Comparison of ENCODE assay signal across 9 mouse cellular contexts in genomic region chr11:97960907-97961306, GRCm38 (mm10). TPM values are rescaled to one million over a fixed set of nuclear protein-coding genes. Genes with fewer than 3 reads are reported as not detected.
DNase-seq lines count a peak whose midpoint lies in the region; ATAC-seq and TF ChIP-seq lines count a peak whose summit lies in the region.
"Had no signal": no experiment of that assay in that cellular context is flagged by ENCODE, and none has a peak within 500 bp of the region (broad histone marks: within the 10 kb centered on the region; RNA-seq: fewer than 3 reads in every experiment).

No protein-coding gene starts in this region.

- no peaks in the 10 kb centered on the region for H3K27me3 ChIP-seq in liver, embryonic 14.5 days (ENCODE audit: control insufficient read depth, insufficient read depth, low read length)
- H3K27me3 ChIP-seq in forebrain, embryonic 10.5 days (ENCODE audit: poor library complexity, severe bottlenecking): no peaks in the 10 kb centered on the region
- H3K27me3 ChIP-seq: liver, embryonic 15.5 days; Patski had no signal

- no peaks in the 10 kb centered on the region for H3K9me3 ChIP-seq in liver, embryonic 14.5 days (ENCODE audit: control insufficient read depth, low read length)
- no peaks in the 10 kb centered on the region for H3K9me3 ChIP-seq in forebrain, embryonic 10.5 days
- H3K9me3 ChIP-seq: liver, embryonic 15.5 days had no signal

- no peak overlapping the region for H3K4me3 ChIP-seq in liver, embryonic 14.5 days (ENCODE audit: insufficient read depth in 1 of 2, low read depth in 2 of 2, low read length in 2 of 2)
- H3K4me3 ChIP-seq in forebrain, embryonic 10.5 days: no peak overlapping the region
- H3K4me3 ChIP-seq: liver, embryonic 15.5 days had no signal

- WGBS in liver, embryonic 14.5 days (ENCODE audit: insufficient replicate concordance): 88% methylated on average over 1 of the region's 1 CpGs
- WGBS in forebrain, embryonic 10.5 days: 89% methylated on average over 1 of the region's 1 CpGs

- no peak overlapping the region for H3K27ac ChIP-seq in liver, embryonic 14.5 days
- H3K27ac ChIP-seq in forebrain, embryonic 10.5 days: no peak overlapping the region
- H3K27ac ChIP-seq: liver, embryonic 15.5 days had no signal

- no peak overlapping the region for H3K9ac ChIP-seq in liver, embryonic 14.5 days (replicated peaks)
- H3K9ac ChIP-seq: liver, embryonic 15.5 days had no signal

- no peaks in the 10 kb centered on the region for H3K36me3 ChIP-seq in liver, embryonic 14.5 days (replicated peaks; ENCODE audit: control insufficient read depth, insufficient read depth, low read depth)
- H3K36me3 ChIP-seq in forebrain, embryonic 10.5 days (replicated peaks): no peaks in the 10 kb centered on the region
- H3K36me3 ChIP-seq: liver, embryonic 15.5 days had no signal

- H3K4me1 ChIP-seq in liver, embryonic 14.5 days (replicated peaks; ENCODE audit: control insufficient read depth in 2 of 2, insufficient read depth in 2 of 2, low read length in 1 of 2): no peaks in the 10 kb centered on the region
- peaks cover 19% of the 10 kb centered on the region for H3K4me1 ChIP-seq in forebrain, embryonic 10.5 days
- H3K4me1 ChIP-seq: liver, embryonic 15.5 days had no signal

- ATAC-seq in liver, embryonic 14.5 days (ENCODE audit: insufficient read depth): no peak
- ATAC-seq: Patski had no signal

- TF ChIP-seq EP300 in liver, embryonic 14.5 days (IDR thresholded peaks at IDR 0.05; ENCODE audit: low read depth): no peak

- no peak for DNase-seq in liver, embryonic 14.5 days (ENCODE audit: low read depth in 3 of 3, low spot score in 3 of 3)
- DNase-seq in liver: no peak
- DNase-seq in T-cell, adult 2 months (ENCODE audit: low spot score): peak; percentile 9
- DNase-seq in cerebellum, adult 8-10 months: peak; percentile 41
- DNase-seq in kidney, postnatal 36 days: peak; percentile 40 to 73
- no peak for DNase-seq in adrenal gland, adult (ENCODE audit: inconsistent age in 2 of 2, low spot score in 1 of 2)
- DNase-seq in forebrain, embryonic 10.5 days (ENCODE audit: extremely low spot score, low spot score): no peak

- peak; percentile 71 for TF ChIP-seq CTCF in liver, embryonic 14.5 days (IDR thresholded peaks at IDR 0.05; ENCODE audit: low read depth)

- H3K4me2 ChIP-seq in liver, embryonic 14.5 days (ENCODE audit: low read depth): no peak overlapping the region
- H3K4me2 ChIP-seq: liver, embryonic 15.5 days had no signal

RNA-seq across cellular contexts. Expression of gene Plxdc1, which starts 25.3 kb away (rescaled TPM):
- 0.38 and 0.45 TPM in 2 replicates for polyA plus RNA-seq in liver, embryonic 14.5 days (2012; rRNA removed)
- 0.20 and 0.58 TPM in 2 replicates for polyA plus RNA-seq in liver, embryonic 14.5 days (2014; fragmentation: Nextera tagmentation; extraction: Ambion mirVana)
- 0.11 and 0.16 TPM in 2 replicates for polyA plus RNA-seq in forebrain, embryonic 10.5 days (2016; fragmentation: Nextera tagmentation; extraction: Ambion mirVana)

RNA-seq across cellular contexts. Expression of gene Arl5c, which starts 35.1 kb away (rescaled TPM):
- polyA plus RNA-seq in liver, embryonic 14.5 days (2012; rRNA removed): 1.8 and 2.2 TPM in 2 replicates
- polyA plus RNA-seq in liver, embryonic 14.5 days (2014; fragmentation: Nextera tagmentation; extraction: Ambion mirVana): 6.0 and 6.4 TPM in 2 replicates
- 15.2 and 17.6 TPM in 2 replicates for polyA plus RNA-seq in forebrain, embryonic 10.5 days (2016; fragmentation: Nextera tagmentation; extraction: Ambion mirVana)

Comparison
In these comparisons a context has a peak if more than half of its experiments do, and no peak if none do; other contexts are left out.
1. DNase-seq: peak in T-cell, adult 2 months (single experiment), cerebellum, adult 8-10 months (single experiment) and kidney, postnatal 36 days (2 of 2); none in liver, embryonic 14.5 days (0 of 3), liver (single experiment), adrenal gland, adult (0 of 2) and forebrain, embryonic 10.5 days (single experiment).